Mouse (Mus musculus) heart, adult 11 months (tissue): ENCODE results near the gene Cd151.

Source experiments
- DNase-seq: peaks from one replicate; pipeline ENCODE4 v3.0.0; 2022

Gene Cd151

GRCm38 (mm10) chr7:141467230-141468030 lies at the start of gene Cd151:
Gene Cd151, plus strand, starts transcription at chr7:141467392.
- DNase-seq, result peak; percentile 99

- DNase-seq, result peak; percentile 84
These were observed 49.2 kb upstream of the Cd151 start for GRCm38 (mm10) chr7:141417731-141418681.

- peak; percentile 91 for DNase-seq
These were observed 48.2 kb upstream of the Cd151 start for GRCm38 (mm10) chr7:141418970-141419369.

GRCm38 (mm10) chr7:141420030-141420702 lies 47.0 kb upstream of the Cd151 start:
- DNase-seq, result no peak

- no peak for DNase-seq
These were observed 43.4 kb upstream of the Cd151 start for GRCm38 (mm10) chr7:141423811-141424210.

GRCm38 (mm10) chr7:141426948-141427730 lies 40.1 kb upstream of the Cd151 start:
- DNase-seq, result peak; percentile 83

- no peak for DNase-seq
These were observed 38.5 kb upstream of the Cd151 start for GRCm38 (mm10) chr7:141428701-141429100.

- DNase-seq, result peak; percentile 96
These were observed 37.9 kb upstream of the Cd151 start, which contains the start of gene Cend1 for GRCm38 (mm10) chr7:141429310-141429709. Gene Cend1, minus strand, starts transcription at chr7:141429491.

GRCm38 (mm10) chr7:141429840-141430584 lies 37.2 kb upstream of the Cd151 start:
- DNase-seq, result peak; percentile 92

GRCm38 (mm10) chr7:141430585-141431240 lies 36.5 kb upstream of the Cd151 start:
- peak; percentile 91 for DNase-seq

- DNase-seq, result peak; percentile 91
These were observed 35.6 kb upstream of the Cd151 start for GRCm38 (mm10) chr7:141431434-141432185.

GRCm38 (mm10) chr7:141432186-141432611 lies 35.0 kb upstream of the Cd151 start:
- DNase-seq, result peak; percentile 95

GRCm38 (mm10) chr7:141432741-141433516 lies 34.3 kb upstream of the Cd151 start:
- DNase-seq, result peak; percentile 98

- peak; percentile 95 for DNase-seq
These were observed 33.4 kb upstream of the Cd151 start for GRCm38 (mm10) chr7:141433517-141434400.

GRCm38 (mm10) chr7:141434464-141434863 lies 32.7 kb upstream of the Cd151 start:
- DNase-seq, result peak; percentile 97

- DNase-seq, result peak; percentile 98
These were observed 31.9 kb upstream of the Cd151 start for GRCm38 (mm10) chr7:141435129-141435855.

GRCm38 (mm10) chr7:141435856-141436522 lies 31.2 kb upstream of the Cd151 start:
- peak; percentile 89 for DNase-seq
